Mouse (Mus musculus) CH12.LX (cell line): ENCODE measurements at regions not wholly inside any gene's neighbourhood (a gene's known extent, or its start where the extent isn't known, plus 50 kb on each side); places are given as distances from the start of the nearest gene placed in this dataset.

Experiments used
- CTCF ChIP-seq, 2 experiments: IDR thresholded peaks in 1 of 2; conservative IDR thresholded peaks in 1 of 2; 2 replicates each; pipeline ENCODE4 v1.5.1; 2011 to 2012; ENCODE audit warnings: low read depth in 2 of 2, low read length in 2 of 2, improper control_type of control experiment in 1 of 2, inconsistent platforms in 1 of 2, mild to moderate bottlenecking in 1 of 2, moderate library complexity in 1 of 2
- ELF1 ChIP-seq: IDR thresholded peaks from 2 replicates; pipeline ENCODE4 v1.6.1; 2014; ENCODE audit warnings: low read depth, mild to moderate bottlenecking, inconsistent platforms, low read length, improper control_type of control experiment
- HCFC1 ChIP-seq: IDR thresholded peaks from 2 replicates; pipeline ENCODE4 v1.6.1; 2012; ENCODE audit warnings: low read depth, mild to moderate bottlenecking, inconsistent platforms, low read length, improper control_type of control experiment
- MYC ChIP-seq: IDR thresholded peaks from 2 replicates; pipeline ENCODE4 v1.6.1; 2011; ENCODE audit warnings: low read depth, mild to moderate bottlenecking, improper control_type of control experiment, low read length
- NELFE ChIP-seq: IDR thresholded peaks from 2 replicates; pipeline ENCODE4 v1.6.1; 2011; ENCODE audit warnings: low read depth, low read length, improper control_type of control experiment
- POLR2A ChIP-seq: IDR thresholded peaks from 2 replicates; pipeline ENCODE4 v1.6.1; 2011; ENCODE audit warnings: low read depth, mild to moderate bottlenecking, improper control_type of control experiment, low read length
- POLR2AphosphoS2 ChIP-seq: IDR thresholded peaks from 2 replicates; pipeline ENCODE4 v1.6.1; 2011; ENCODE audit warnings: low read depth, low read length, improper control_type of control experiment

GRCm38 (mm10) chr13:117082758-117083157 lies 57.4 kb upstream of the Parp8 start:
- no peak for TF ChIP-seq HCFC1
- no peak for TF ChIP-seq NELFE
- TF ChIP-seq MYC: no peak
- TF ChIP-seq CTCF (conservative IDR thresholded peaks at IDR 0.05 in 1 of 2, IDR thresholded peaks at IDR 0.05 in 1 of 2; ENCODE audit: low read depth in 2 of 2, low read length in 2 of 2): no peak
- no peak for TF ChIP-seq POLR2AphosphoS2
- no peak for TF ChIP-seq ELF1
- TF ChIP-seq POLR2A: no peak
